Mouse (Mus musculus): ENCODE measurements at regions not wholly inside any gene's neighbourhood (a gene's known extent, or its start where the extent isn't known, plus 50 kb on each side); places are given as distances from the start of the nearest gene placed in this dataset.

DNA sequence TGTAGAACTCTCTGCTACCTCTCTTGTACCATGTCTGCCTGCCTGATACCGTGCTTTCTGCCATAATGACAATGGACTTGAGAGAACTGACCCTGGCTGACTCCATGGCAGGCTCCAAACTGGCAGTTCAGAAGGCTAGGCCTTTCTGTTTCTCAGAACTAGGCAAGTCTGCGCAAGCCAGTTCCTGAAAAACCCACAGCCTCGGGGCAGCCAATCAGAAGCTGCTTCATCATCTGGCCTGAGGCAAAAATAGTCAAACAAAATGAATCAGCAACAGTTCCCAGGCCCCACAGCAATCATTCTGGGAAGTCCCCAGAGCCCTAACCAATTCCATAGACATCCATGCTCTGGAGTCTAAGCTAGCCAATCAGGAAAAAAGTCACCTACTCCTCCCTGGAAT is 284.5 kb downstream of the Olfr1505 start:
- TF ChIP-seq POLR2A (IDR thresholded peaks at IDR 0.05; ENCODE audit: low read depth, low read length) (no peak), CTCF (IDR thresholded peaks at IDR 0.05; ENCODE audit: extremely low read depth, insufficient read depth, insufficient read length, insufficient replicate concordance) (no peak)

All from spleen, adult 2 months (tissue).